Mouse (Mus musculus) lung, embryonic 14.5 days (tissue): ENCODE measurements around the gene Agpat4. TPM values are rescaled to one million over a fixed set of nuclear protein-coding genes. Genes with fewer than 3 reads are reported as not detected.

Experiments used
- ATAC-seq: fragments of 200-750 bp; cut with Nextera tagmentation; 2 replicates; pipeline ENCODE4 v1.8.0; 2017; ENCODE audit warnings: mild to moderate bottlenecking, moderate TSS enrichment, moderate library complexity; ENCODE audit not compliant: insufficient read depth
- DNase-seq: peaks from one replicate; pipeline ENCODE4 v3.0.0-alpha.2; 2015
- H3K27ac ChIP-seq: fragments of 300-500 bp; sonication (generic); 2 replicates; pipeline ENCODE4 v1.5.1; 2014; ENCODE audit warnings: low read depth, mild to moderate bottlenecking, moderate library complexity
- H3K27me3 ChIP-seq: fragments of 300-500 bp; sonication (generic); 2 replicates; pipeline ENCODE4 v1.6.1; 2014; ENCODE audit warnings: low read length, control low read depth; ENCODE audit not compliant: insufficient read depth
- H3K36me3 ChIP-seq: fragments of 300-500 bp; sonication (generic); 2 replicates; pipeline ENCODE4 v1.6.1; 2014; ENCODE audit warnings: control low read depth; ENCODE audit not compliant: insufficient read depth
- H3K4me1 ChIP-seq: fragments of 300-500 bp; sonication (generic); 2 replicates; pipeline ENCODE4 v1.6.1; 2014; ENCODE audit warnings: antibody characterized with exemption, control low read depth; ENCODE audit not compliant: insufficient read depth
- H3K4me2 ChIP-seq: fragments of 300-500 bp; sonication (generic); 2 replicates; pipeline ENCODE4 v1.6.1; 2014; ENCODE audit warnings: mild to moderate bottlenecking
- H3K4me3 ChIP-seq: fragments of 300-500 bp; sonication (generic); 2 replicates; pipeline ENCODE4 v1.5.1; 2014; ENCODE audit warnings: low read depth, low read length
- H3K9ac ChIP-seq: fragments of 300-500 bp; sonication (generic); 2 replicates; pipeline ENCODE4 v1.6.1; 2014
- H3K9me3 ChIP-seq: fragments of 300-500 bp; sonication (generic); 2 replicates; pipeline ENCODE4 v1.6.1; 2016; ENCODE audit warnings: low read depth, low read length, control low read depth
- CTCF ChIP-seq: IDR thresholded peaks from 2 replicates; pipeline ENCODE4 v1.5.1; 2016; ENCODE audit warnings: antibody characterized with exemption, low read depth
- WGBS: fragments of 180-500 bp; shearing (Covaris S2); extraction: QIAGEN DNeasy Blood & Tissue Kit; methylation state at CpG from one replicate; pipeline ENCODE4 v1.1.7; 2014; 5-methylcytosine and 5-hydroxymethylcytosine counted together
- polyA plus RNA-seq: library from polyadenylated mRNA; unstranded; fragments of >200 nt; fragmentation: Nextera tagmentation; extraction: Ambion mirVana; gene quantifications from 2 replicates; pipeline ENCODE4 v1.2.1, GENCODE M21; 2014

Agpat4 gene
- polyA plus RNA-seq, 1 experiment from 2014 or later, result 28.2 TPM

DNA sequence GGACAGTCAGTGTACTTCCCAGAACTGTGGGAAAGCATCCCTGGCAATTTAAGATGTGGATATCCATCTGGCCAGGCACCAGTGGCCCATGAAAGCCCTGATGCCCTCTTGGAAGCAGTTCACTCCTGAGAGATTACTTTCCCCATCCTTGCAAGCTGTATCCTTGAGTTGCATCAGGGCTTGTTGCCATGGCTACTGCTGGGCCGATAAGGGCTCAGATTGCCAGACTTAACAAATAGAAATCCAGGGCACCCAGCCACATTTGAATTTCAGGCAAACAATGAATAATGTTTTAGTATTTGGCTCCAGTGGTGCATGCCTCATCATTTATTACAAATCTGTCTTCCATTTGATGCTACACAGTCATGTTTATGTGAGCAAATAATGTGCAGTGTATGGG lies 69.3 kb downstream of the Agpat4 start:
- Histone ChIP-seq H3K36me3 (peaks cover 2% of the 10 kb centered on the region; the same call in 1 of the 2 replicates), H3K4me2 (no peak overlapping the region), H3K4me1 (no peaks in the 10 kb centered on the region), H3K4me3 (no peak overlapping the region), H3K9ac (no peak overlapping the region), H3K27me3 (no peaks in the 10 kb centered on the region), H3K27ac (no peak overlapping the region), H3K9me3 (no peaks in the 10 kb centered on the region)
- DNase-seq (no peak), ATAC-seq (no peak)
- no peak for TF ChIP-seq CTCF
- WGBS, result 45% methylated on average over 1 of the region's 1 CpGs

- Histone ChIP-seq H3K4me2 (peak overlapping the region; percentile 16; the same call in 1 of the 2 replicates), H3K4me1 (peaks cover 7% of the 10 kb centered on the region; the same call in 1 of the 2 replicates), H3K27ac (peak overlapping the region; percentile 54; the same call in 1 of the 2 replicates), H3K27me3 (no peaks in the 10 kb centered on the region), H3K4me3 (no peak overlapping the region), H3K9me3 (no peaks in the 10 kb centered on the region), H3K36me3 (peaks cover 8% of the 10 kb centered on the region; the same call in 1 of the 2 replicates), H3K9ac (peak overlapping the region; percentile 0; the same call in 1 of the 2 replicates)
- no peak for TF ChIP-seq CTCF
- peak; percentile 56; the same call in 1 of the 2 replicates for ATAC-seq
- WGBS, result 11% methylated on average over 5 of the region's 5 CpGs
- DNase-seq, result peak; percentile 39
Observed at GRCm38 (mm10) chr17:12195137-12195536, 76.6 kb downstream of the Agpat4 start.

GRCm38 (mm10) chr17:12195604-12196003 lies 77.1 kb downstream of the Agpat4 start:
- Histone ChIP-seq H3K36me3 (peaks cover 8% of the 10 kb centered on the region; the same call in 1 of the 2 replicates), H3K9me3 (no peaks in the 10 kb centered on the region), H3K4me3 (no peak overlapping the region), H3K27ac (peak overlapping the region; percentile 54; the same call in 1 of the 2 replicates), H3K4me1 (peaks cover 7% of the 10 kb centered on the region; the same call in 1 of the 2 replicates), H3K9ac (peak overlapping the region; percentile 0; the same call in 1 of the 2 replicates), H3K4me2 (peak overlapping the region; percentile 16; the same call in 1 of the 2 replicates), H3K27me3 (no peaks in the 10 kb centered on the region)
- no peak for DNase-seq
- peak; percentile 45; the same call in 1 of the 2 replicates for ATAC-seq
- 33% methylated on average over 10 of the region's 10 CpGs for WGBS
- TF ChIP-seq CTCF, result no peak

DNA sequence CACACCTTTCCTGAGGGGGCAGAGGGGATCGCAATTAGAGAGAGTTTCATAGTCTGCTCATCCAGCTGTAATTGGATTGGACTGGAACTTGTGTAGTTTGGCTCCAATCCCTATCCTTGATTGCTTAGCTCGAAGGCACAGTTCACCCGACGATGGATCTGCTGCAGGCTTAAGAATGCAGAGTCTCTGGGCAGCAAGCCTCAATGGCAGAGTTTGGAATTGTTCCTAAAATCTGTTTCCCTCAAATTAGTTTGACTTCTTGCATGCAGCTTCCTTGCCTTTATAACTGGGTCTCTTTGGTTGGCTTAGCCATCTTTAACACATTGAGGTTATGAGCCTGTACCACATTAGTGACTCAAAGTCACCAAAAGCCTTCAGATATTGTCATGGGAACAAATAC lies 81.4 kb downstream of the Agpat4 start:
- peaks cover 8% of the 10 kb centered on the region; the same call in 1 of the 2 replicates for H3K4me1 ChIP-seq
- peaks cover 8% of the 10 kb centered on the region; the same call in 1 of the 2 replicates for H3K36me3 ChIP-seq
- H3K4me2 ChIP-seq, result no peak overlapping the region
- no peaks in the 10 kb centered on the region for H3K9me3 ChIP-seq
- H3K27ac ChIP-seq, result no peak overlapping the region
- no peak overlapping the region for H3K9ac ChIP-seq
- ATAC-seq (no peak), DNase-seq (peak; percentile 46)
- no peak for TF ChIP-seq CTCF
- no peak overlapping the region for H3K4me3 ChIP-seq
- 64% methylated on average over 4 of the region's 4 CpGs for WGBS
- no peaks in the 10 kb centered on the region for H3K27me3 ChIP-seq

- 81% methylated on average over 1 of the region's 1 CpGs for whole genome bisulfite sequencing
- Histone ChIP-seq H3K4me1 (peaks cover 17% of the 10 kb centered on the region), H3K9me3 (no peaks in the 10 kb centered on the region), H3K27ac (no peak overlapping the region), H3K36me3 (peaks cover 8% of the 10 kb centered on the region; the same call in 1 of the 2 replicates), H3K4me3 (no peak overlapping the region), H3K27me3 (no peaks in the 10 kb centered on the region), H3K9ac (no peak overlapping the region), H3K4me2 (no peak overlapping the region)
- ATAC-seq (no peak), DNase-seq (no peak)
- no peak for TF ChIP-seq CTCF
Observed at GRCm38 (mm10) chr17:12201086-12201485, 82.6 kb downstream of the Agpat4 start.

- H3K4me2 ChIP-seq, result no peak overlapping the region
- ATAC-seq, result peak; percentile 42; the same call in 1 of the 2 replicates
- TF ChIP-seq CTCF, result no peak
- H3K4me1 ChIP-seq, result peaks cover 30% of the 10 kb centered on the region
- H3K36me3 ChIP-seq, result peaks cover 4% of the 10 kb centered on the region; the same call in 1 of the 2 replicates
- no peak overlapping the region for H3K9ac ChIP-seq
- no peak overlapping the region; the same call in 1 of the 2 replicates for H3K27ac ChIP-seq
- peak; percentile 81 for DNase-seq
- no peaks in the 10 kb centered on the region for H3K9me3 ChIP-seq
- WGBS, result 47% methylated on average over 15 of the region's 15 CpGs
- no peak overlapping the region for H3K4me3 ChIP-seq
- no peaks in the 10 kb centered on the region for H3K27me3 ChIP-seq
Observed at GRCm38 (mm10) chr17:12203414-12203897, 85.0 kb downstream of the Agpat4 start.

GRCm38 (mm10) chr17:12204246-12204645 lies 85.7 kb downstream of the Agpat4 start:
- Histone ChIP-seq H3K9ac (peak overlapping the region; percentile 23; the same call in 1 of the 2 replicates), H3K36me3 (no peaks in the 10 kb centered on the region), H3K27me3 (no peaks in the 10 kb centered on the region), H3K9me3 (no peaks in the 10 kb centered on the region), H3K4me2 (no peak overlapping the region), H3K4me1 (peaks cover 30% of the 10 kb centered on the region), H3K4me3 (no peak overlapping the region), H3K27ac (peak overlapping the region; percentile 10; the same call in 1 of the 2 replicates)
- ATAC-seq (no peak), DNase-seq (no peak)
- 58% methylated on average over 3 of the region's 3 CpGs for WGBS
- TF ChIP-seq CTCF, result no peak
